Mouse (Mus musculus) adrenal gland, postnatal 14 days (tissue): Measurements from ENCODE around the gene Gm12830. TPM values are rescaled to one million over a fixed set of nuclear protein-coding genes. Genes with fewer than 3 reads are reported as not detected.

Experiments
- DNase-seq: peaks from one replicate; pipeline ENCODE4 v3.0.0; 2021; ENCODE audit warnings: mixed read lengths
- long read RNA-seq, 2 experiments: library from polyadenylated mRNA; stranded (forward); transcript quantifications; one replicate each; pipeline ENCODE4 v2.0.0; 2021
- total RNA-seq: library from RNA; stranded (reverse); gene quantifications from 2 replicates; pipeline ENCODE4 v1.2.3, GENCODE M21; 2021

The Gm12830 gene
- not detected in 2 replicates for total RNA-seq
- long read RNA-seq, experiment 1, result 0 reads
- long read RNA-seq, experiment 2, result 0 reads

DNA sequence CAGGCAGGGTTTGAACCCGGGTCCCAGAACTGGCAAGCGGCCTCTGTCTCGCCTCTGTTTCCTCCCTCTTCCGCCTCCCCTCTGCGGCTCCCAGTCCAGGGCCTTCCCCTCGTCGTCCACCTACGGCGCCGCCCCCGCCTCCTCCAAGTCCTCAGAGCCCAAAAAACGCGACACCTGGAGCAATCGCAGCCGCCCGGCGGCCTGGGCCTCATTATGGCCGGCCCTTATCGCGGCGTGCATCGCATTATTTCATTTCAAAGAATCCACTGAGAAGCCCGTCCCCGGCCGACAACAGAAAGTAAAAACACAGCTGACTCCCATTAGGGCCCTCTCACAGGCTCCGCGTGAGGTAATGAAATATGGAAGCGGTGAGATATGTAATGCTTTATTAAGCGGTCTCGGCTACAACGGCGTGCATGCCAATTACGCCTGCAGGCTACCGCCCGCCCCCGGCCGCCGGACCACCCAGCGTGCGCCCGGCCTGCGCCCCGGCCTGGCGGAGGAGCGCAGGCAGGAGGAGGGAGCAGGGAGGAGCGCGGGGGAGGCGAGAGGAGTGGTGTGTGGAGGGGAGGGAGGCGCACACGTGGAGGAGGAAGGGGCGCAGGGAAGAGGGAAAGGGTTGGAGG, at the start of gene Gm12830:
Gene Gm12830, plus strand, starts transcription at position 156 of the 626 bp plus-strand sequence.
- DNase-seq, result peak; percentile 64

DNA sequence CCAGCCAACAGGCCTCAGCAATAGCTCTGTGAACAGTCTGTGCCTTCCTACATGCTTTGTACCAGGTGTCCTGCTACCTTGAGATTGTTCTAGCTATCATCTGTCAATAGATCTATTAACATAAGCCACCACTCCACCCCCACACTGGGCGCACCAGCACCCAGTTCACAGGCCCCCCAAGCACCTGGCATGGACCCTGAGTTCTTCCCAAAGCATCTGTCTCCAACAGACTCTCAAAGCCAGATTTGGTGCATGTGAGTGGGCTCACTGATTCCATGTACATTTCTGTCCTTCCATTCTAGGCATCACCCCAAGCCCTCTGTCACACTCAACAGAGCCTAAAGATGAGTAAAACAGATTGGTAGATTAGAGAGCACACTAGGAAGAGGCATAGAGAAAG, 48.2 kb upstream of the Gm12830 start:
- DNase-seq, result no peak

- DNase-seq, result no peak
Measured at GRCm38 (mm10) chr4:114777625-114778202, 43.8 kb upstream of the Gm12830 start.

GRCm38 (mm10) chr4:114778716-114779474, 42.6 kb upstream of the Gm12830 start:
- DNase-seq, result no peak

GRCm38 (mm10) chr4:114779475-114779757, 42.1 kb upstream of the Gm12830 start:
- DNase-seq, result no peak

DNA sequence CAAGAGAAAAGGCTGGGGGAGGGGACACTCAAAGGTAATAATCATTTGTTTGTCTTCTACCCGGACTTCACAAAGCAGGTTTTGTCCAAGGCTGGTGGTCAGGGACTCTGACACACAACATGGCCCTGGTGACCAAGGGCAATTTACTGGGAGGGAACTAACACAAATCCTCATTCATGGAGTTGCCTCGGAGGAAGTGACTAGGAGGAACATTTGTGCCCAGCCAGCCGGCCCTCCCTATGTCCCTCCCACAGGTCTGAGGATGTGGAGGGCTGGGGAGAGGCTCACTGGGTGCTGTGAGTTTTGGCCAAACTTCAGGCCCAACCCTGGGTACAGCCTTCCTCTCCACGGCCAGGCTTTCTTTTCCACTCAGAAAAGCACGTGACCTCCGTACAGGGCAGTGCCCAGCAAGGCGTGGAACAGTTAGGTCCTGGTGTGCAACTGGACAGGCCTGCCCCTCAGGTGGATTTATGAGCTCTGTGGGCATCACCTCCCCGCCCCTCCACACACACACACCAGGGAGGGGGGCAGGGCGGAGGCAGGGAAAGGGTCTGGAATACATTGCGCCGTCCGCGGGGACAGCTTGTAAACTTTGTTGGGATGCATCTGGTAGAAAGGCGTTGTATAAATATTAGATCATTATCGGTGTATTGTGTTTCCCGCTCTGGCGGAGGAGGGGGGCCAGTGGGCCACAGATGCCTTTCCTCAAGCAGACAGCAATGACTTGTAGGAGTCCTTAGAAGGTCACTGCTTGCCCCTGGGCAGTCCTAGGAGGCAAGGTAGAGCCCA, 41.6 kb upstream of the Gm12830 start:
- peak; percentile 24 for DNase-seq

DNA sequence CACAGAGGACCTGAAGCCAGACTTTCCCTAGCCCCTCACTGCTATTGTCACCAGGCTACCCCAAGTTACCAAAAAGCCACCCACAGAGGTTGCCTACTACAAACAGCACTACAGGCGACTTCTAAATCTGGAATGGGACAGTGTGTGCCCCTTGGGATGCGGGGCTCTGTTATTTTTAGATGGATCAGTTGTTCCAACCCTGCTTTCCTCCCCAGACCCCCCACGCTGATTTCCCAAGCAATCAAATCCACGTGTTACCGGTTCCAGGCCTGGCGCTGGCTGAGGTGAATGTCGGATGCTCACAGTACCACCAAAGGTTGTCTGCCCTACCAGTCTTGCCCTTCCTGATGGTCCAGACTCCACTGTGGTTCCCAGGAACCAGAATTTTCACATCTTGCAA, 38.7 kb upstream of the Gm12830 start:
- no peak for DNase-seq

GRCm38 (mm10) chr4:114784735-114785134, 36.8 kb upstream of the Gm12830 start:
- no peak for DNase-seq

DNA sequence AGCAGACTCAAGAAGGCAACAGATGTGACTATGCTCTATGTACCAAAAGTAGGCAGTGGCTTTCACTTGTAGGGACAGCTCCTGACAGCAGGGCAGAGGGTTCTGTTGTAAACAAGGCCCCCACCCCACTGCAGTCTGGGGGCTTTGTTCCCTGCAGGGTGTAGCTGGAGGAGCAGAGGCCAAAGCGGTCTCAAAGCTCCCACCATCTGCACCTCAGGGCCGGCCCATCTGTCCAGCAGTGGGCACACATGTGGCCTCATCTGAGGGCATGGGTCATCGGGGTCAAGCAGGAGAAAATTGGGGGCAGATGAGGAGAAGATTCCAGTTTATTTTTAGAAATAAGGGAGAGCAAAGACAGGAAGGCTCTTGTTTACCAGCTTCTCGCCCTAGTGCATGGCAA, 32.7 kb upstream of the Gm12830 start:
- DNase-seq, result no peak

- DNase-seq, result no peak
Measured at GRCm38 (mm10) chr4:114791650-114792049, 29.9 kb upstream of the Gm12830 start.

DNA sequence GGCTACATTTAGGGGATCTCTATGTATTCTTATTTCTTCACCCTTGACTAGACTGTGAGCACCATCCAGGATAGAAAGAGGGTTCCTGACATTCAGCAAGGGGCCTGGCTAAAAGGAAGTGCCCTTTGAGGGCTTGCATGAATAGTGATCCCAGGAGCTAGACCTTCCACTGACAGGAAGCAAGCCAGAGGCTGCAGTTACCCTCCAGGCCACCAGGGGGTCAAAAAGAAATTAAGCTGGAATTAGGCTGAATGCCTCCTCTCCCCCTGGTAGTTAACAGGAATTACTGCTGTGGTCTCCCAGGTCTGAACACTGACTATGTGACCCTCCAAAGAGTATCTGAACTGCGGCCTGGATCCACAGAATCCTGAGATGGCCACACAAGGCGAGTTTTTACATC, 27.7 kb upstream of the Gm12830 start:
- no peak for DNase-seq

DNA sequence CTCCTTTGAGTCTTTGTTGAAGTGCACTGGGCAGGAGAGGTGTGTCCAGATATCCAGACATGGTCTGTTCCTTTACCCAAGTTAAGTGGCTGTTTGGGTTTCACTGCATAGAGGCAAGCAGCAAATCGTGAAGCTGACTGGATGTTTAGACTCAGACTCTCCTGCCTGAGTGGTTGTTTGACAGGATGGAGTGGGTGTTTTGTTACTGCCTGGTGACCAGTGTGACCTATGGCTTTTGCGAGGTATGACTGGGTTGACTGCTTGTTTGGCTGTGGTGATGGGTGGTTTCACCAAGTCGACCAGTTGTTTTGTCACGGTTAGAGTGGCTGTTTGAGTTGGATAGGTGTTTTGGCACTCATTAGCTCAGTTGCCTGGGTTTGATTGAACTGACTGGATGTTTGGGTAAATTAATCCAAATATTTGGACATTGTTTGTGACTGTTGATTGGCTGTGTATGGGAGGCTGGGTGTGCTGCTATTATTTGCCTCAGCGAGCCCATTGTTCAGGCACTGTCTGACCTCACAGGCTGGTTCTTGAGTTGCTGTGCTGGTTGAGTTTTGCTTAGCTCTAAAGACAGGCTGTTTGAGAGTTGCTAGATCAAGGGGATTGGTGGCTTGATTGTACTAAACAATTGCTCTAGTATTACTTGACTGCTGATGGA, 24.1 kb upstream of the Gm12830 start:
- no peak for DNase-seq

DNA sequence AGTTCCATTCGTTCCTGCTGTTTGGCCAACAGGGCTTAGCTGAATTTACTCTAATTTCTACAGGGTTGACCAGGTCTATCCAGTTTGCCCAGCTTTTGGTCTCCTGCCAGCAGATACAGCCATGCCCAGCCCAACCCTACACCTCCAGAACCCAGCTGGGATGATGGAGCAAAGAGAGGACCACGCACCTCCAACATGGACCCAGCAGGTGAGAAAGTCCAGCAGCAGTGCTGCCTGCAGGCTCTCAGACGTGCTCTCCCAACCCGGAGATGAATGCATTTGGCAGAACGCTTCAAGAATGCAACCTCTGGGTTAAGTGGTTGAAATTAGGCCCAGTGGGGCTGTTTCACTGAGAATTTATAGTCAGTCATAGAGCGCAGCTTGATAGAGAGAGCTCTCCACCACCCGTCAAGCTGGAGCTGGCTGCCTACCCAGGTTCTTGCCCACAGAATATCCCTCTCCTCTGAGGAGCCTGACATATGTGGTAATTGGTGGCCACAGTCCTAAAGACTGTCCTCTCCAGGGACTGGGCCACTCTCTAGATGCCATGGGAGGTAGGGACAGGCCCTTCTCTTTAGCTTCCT, 23.4 kb upstream of the Gm12830 start:
- DNase-seq, result no peak

- DNase-seq, result no peak
Measured at GRCm38 (mm10) chr4:114804096-114804495, 17.4 kb upstream of the Gm12830 start.

DNA sequence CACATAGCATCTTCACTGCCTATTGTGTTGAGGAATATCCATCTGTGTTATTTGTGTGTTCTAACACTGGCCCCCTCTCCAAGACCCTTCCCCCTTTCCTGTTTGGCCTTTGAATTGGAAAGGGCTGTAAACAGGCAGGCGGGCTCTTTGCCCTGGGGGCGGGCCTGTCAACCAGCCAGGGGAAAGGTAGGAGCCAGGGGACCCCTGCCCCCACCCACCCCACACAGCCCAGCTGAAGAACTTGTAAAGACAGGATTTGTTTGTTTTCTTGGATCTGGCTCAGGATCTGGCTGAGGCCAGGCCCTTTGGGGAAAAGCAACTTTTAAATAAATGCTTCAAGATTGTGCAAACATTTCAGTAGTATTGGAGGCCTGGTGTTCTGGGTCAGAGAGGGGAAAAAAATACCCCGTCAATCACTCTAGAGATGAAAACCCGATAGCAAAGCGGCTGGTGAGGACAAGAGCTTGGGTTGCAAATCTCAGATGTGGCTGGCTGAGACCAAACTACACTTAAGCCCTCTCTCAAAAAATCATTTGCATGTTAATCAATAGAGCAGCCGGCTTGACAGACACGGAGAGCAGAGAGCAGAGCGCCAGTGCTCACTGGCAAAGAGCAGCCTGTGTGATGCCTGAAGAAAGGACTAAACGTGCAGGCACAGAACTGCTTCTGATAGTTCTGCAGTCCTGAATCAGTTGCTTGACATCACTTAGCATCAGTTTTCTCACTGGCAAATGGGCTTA, 2.4 kb upstream of the Gm12830 start:
- DNase-seq, result no peak

DNA sequence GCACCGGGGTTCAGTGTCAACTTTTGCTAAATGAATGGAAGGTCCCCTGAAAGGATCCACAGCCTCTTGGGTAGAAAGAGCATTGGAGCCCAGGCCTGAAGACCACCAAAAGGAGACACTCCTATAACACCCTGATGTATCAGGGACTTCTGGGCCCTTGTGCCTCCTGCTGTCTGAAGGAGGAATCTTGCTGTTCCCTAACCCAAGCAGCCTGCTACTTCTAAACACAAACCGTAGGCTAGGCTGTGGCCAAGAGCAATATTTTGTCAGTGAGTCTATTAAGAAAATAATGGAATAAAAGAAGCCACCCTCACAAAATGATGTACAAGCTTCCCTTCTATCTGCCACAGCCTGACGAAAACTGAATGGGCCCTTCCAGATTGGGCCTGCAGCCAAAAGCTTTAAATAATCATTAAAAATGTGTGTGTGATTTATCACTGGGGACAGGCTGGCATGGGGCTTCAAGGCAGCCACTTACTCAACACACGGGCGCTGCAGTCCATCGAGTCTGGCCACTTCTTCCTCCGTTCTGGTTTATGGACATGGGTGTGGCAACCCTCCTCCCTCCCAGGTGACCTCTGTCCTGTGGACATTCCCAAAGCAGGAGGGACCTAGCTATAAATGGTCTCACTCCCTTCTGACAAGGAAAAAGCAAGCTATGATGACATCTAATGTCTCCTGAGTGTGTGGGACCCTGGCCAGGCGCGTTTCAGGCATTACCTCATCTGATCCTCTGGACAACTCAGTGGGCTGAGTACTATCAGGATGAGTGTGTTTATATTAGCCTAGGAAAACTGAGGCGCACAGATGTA, 13.5 kb downstream of the Gm12830 start:
- peak; percentile 14 for DNase-seq

DNA sequence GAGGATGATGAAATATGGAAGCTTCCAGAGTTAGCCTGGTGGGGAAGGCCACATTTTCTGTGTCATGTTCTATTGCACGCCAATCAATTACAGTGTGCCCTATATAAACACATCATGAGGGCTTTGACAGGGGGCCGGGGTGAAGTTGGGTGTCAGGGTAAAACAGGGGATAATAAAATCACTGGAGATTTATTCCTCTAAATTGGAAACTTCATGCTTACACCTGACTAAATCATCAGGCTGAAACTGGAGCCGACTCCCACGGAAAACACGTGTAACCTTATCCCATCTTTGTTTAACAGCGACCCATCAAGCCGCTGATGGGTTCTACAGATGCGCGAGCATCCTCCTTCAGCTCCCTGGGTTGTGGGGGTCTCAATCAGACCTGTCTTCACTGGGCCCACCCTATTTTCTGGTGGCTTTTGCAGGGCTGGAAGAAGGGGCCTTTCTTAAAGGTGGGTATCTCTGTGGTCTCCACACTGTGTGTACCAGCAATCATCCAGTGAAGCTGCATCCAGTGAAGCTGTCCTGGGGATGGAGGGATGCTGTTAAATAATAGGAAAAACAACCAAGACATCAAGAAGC, 19.9 kb downstream of the Gm12830 start:
- DNase-seq, result no peak

DNA sequence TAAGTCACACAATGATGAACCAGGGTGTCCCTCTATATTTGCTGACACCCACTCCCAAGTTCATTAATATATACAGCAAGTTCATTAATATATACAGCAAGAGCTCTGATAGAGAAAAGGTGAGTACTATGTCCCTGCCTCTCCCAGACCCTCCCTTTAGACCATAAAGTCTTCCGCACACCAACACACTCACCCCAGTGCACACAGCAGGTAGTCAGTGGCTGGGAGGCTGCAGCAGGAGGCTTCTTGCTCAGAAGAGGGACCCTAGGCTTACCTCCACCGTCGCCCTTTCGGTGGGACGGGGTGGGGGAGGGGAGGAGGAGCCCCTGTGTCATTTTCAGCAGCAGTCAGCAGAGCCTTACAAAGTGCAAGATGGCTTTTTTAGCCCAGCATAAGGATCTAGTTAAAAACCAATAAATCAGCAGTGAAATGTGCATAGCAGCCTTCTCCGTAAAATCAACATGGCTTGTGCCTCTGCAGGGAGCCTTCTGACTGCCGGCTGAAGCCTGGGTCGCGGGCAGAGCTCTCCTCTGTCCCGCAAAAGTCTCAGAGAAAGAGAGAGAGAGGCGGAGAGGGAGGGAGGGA, 20.9 kb downstream of the Gm12830 start:
- no peak for DNase-seq

DNA sequence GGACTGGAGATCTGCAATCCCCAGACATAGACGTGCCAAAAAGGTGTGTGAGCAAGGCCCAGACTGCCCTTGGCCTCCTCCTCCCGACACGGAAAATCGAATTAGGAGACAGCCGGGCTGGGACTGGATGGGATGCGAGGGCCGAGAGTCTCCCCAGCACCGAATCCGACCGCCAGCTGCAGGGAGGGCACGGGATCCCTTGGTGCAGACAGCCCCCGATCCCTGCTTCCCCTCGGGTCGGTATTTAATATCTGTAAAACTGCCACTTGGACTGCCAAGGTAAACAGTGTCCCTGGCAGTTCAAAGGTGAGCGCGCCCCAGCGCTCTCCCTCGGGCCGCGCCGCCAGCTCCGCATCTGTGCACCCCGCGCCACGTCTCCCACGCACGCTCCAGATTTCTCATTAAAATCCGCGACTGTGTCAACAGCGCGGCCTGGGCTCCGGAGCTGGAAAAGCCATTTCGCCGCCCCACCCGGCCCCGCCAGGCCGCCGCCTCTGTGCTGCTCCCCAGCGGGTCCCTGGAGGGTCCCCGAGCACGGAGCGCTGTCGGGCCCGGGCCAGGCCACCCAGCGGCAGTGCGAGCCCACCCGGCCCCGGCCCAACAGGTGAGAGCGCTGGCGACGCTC, 21.7 kb downstream of the Gm12830 start:
- no peak for DNase-seq
